Mouse (Mus musculus): ENCODE results near the gene Gm11444.

GRCm38 (mm10) chr11:85890563-85890845, 40.4 kb upstream of the Gm11444 start:
- TF ChIP-seq POLR2A (IDR thresholded peaks at IDR 0.05; ENCODE audit: insufficient read length, low read depth): no peak
- no peak for TF ChIP-seq TCF12 (IDR thresholded peaks at IDR 0.05; ENCODE audit: insufficient read depth, poor library complexity, severe bottlenecking)
- no peak for TF ChIP-seq E2F4 (IDR thresholded peaks at IDR 0.05; ENCODE audit: insufficient read depth)
- no peak for TF ChIP-seq MYOD1 (IDR thresholded peaks at IDR 0.05; ENCODE audit: control insufficient read depth in 1 of 3, insufficient read length in 2 of 3, low read depth in 2 of 3)
- TF ChIP-seq POLR2AphosphoS2 (IDR thresholded peaks at IDR 0.05; ENCODE audit: insufficient read length, low read depth): no peak
- TF ChIP-seq MAX (IDR thresholded peaks at IDR 0.05; ENCODE audit: low read depth): no peak
- no peak for TF ChIP-seq USF1 (IDR thresholded peaks at IDR 0.05; ENCODE audit: low read depth)
- TF ChIP-seq TCF3 (IDR thresholded peaks at IDR 0.05; ENCODE audit: insufficient read length, low read depth): no peak
- TF ChIP-seq REST (IDR thresholded peaks at IDR 0.05; ENCODE audit: insufficient read depth, insufficient read length): no peak
- no peak for TF ChIP-seq MYOG (IDR thresholded peaks at IDR 0.05; ENCODE audit: control insufficient read depth in 1 of 3, insufficient read depth in 1 of 3, insufficient read length in 2 of 3, low read depth in 2 of 3)
- no peak for TF ChIP-seq SRF (IDR thresholded peaks at IDR 0.05; ENCODE audit: control insufficient read depth, insufficient read length, low read depth)

All from myocyte (in vitro differentiated cells).